Mouse (Mus musculus) CH12.LX (cell line): ENCODE measurements at regions not wholly inside any gene's neighbourhood (a gene's known extent, or its start where the extent isn't known, plus 50 kb on each side); places are given as distances from the start of the nearest gene placed in this dataset.

Source experiments
- DNase-seq: peaks from one replicate; pipeline ENCODE4 v3.0.0-alpha.2; 2013; ENCODE audit errors: extremely low read depth
- H3K27ac ChIP-seq: 2 replicates; pipeline ENCODE4 v1.5.1; 2012; ENCODE audit warnings: low read depth, mild to moderate bottlenecking, control low read depth, moderate library complexity; ENCODE audit not compliant: insufficient read depth
- H3K27me3 ChIP-seq: replicated peaks from 2 replicates; pipeline ENCODE3; 2012; ENCODE audit warnings: inconsistent platforms
- H3K36me3 ChIP-seq, 2 experiments: replicated peaks in 1 of 2; 2 replicates each; pipeline versions ENCODE3 to v1.6.1; 2012; ENCODE audit warnings: inconsistent platforms in 1 of 2, low read length in 1 of 2, mild to moderate bottlenecking in 1 of 2, mixed read lengths in 1 of 2, moderate library complexity in 1 of 2; ENCODE audit not compliant: control insufficient read depth in 1 of 2, insufficient read depth in 1 of 2
- H3K4me1 ChIP-seq, 2 experiments: 2 replicates each; pipeline ENCODE4 v1.6.1; 2012; ENCODE audit warnings: inconsistent platforms in 1 of 2, moderate library complexity in 1 of 2; ENCODE audit not compliant: insufficient read depth in 2 of 2, control insufficient read depth in 1 of 2
- H3K4me2 ChIP-seq: 2 replicates; pipeline ENCODE4 v1.6.1; 2012; ENCODE audit warnings: low read depth, mild to moderate bottlenecking, control low read depth; ENCODE audit not compliant: poor library complexity, insufficient read depth, severe bottlenecking
- H3K4me3 ChIP-seq, 3 experiments: fragments of 150-350 bp in 1 of 3; sonication (generic) in 1 of 3; replicated peaks in 1 of 3; 2 replicates each; pipeline versions ENCODE3 to v1.5.1; 2011 to 2012; ENCODE audit warnings: low read depth in 2 of 3, low read length in 2 of 3, mild to moderate bottlenecking in 2 of 3, moderate library complexity in 2 of 3, control low read depth in 1 of 3, improper control_type of control experiment in 1 of 3, inconsistent platforms in 1 of 3, mixed read lengths in 1 of 3; ENCODE audit not compliant: poor library complexity in 1 of 3
- H3K79me2 ChIP-seq: replicated peaks from 2 replicates; pipeline ENCODE4 v1.6.1; 2012; ENCODE audit warnings: mild to moderate bottlenecking, moderate library complexity; ENCODE audit not compliant: control insufficient read depth, poor library complexity, insufficient read depth, severe bottlenecking; ENCODE audit errors: extremely low read depth
- H3K9ac ChIP-seq: 2 replicates; pipeline ENCODE4 v1.6.1; 2012; ENCODE audit warnings: low read depth, mild to moderate bottlenecking, control low read depth, moderate library complexity; ENCODE audit not compliant: insufficient read depth
- H3K9me3 ChIP-seq: replicated peaks from 2 replicates; pipeline ENCODE3; 2012; ENCODE audit warnings: low read length, inconsistent platforms, mixed read lengths
- BHLHE40 ChIP-seq: IDR thresholded peaks from 2 replicates; pipeline ENCODE4 v1.6.1; 2011; ENCODE audit warnings: mild to moderate bottlenecking, low read depth, low read length, improper control_type of control experiment
- CHD1 ChIP-seq: IDR thresholded peaks from 2 replicates; pipeline ENCODE4 v1.6.1; 2012; ENCODE audit warnings: low read depth, low read length, improper control_type of control experiment, inconsistent platforms
- CHD2 ChIP-seq: IDR thresholded peaks from 2 replicates; pipeline ENCODE4 v1.6.1; 2011; ENCODE audit warnings: low read length, improper control_type of control experiment
- CTCF ChIP-seq, 2 experiments: IDR thresholded peaks in 1 of 2; conservative IDR thresholded peaks in 1 of 2; 2 replicates each; pipeline ENCODE4 v1.5.1; 2011 to 2012; ENCODE audit warnings: low read depth in 2 of 2, low read length in 2 of 2, improper control_type of control experiment in 1 of 2, inconsistent platforms in 1 of 2, mild to moderate bottlenecking in 1 of 2, moderate library complexity in 1 of 2
- EP300 ChIP-seq: IDR thresholded peaks from 2 replicates; pipeline ENCODE4 v1.6.1; 2011; ENCODE audit warnings: low read length, improper control_type of control experiment
- GABPA ChIP-seq: IDR thresholded peaks from 2 replicates; pipeline ENCODE4 v1.6.1; 2012; ENCODE audit warnings: low read depth, low read length, improper control_type of control experiment, inconsistent platforms; ENCODE audit not compliant: insufficient replicate concordance
- IRF4 ChIP-seq: IDR thresholded peaks from 2 replicates; pipeline ENCODE4 v1.6.1; 2014; ENCODE audit warnings: low read depth, mild to moderate bottlenecking, inconsistent platforms, low read length, improper control_type of control experiment
- JUND ChIP-seq: conservative IDR thresholded peaks from 2 replicates; pipeline ENCODE4 v1.6.1; 2011; ENCODE audit warnings: low read depth, low read length, improper control_type of control experiment
- KAT2A ChIP-seq: IDR thresholded peaks from 2 replicates; pipeline ENCODE4 v1.6.1; 2012; ENCODE audit warnings: low read length, improper control_type of control experiment, inconsistent platforms; ENCODE audit not compliant: insufficient replicate concordance
- MAX ChIP-seq: IDR thresholded peaks from 2 replicates; pipeline ENCODE4 v1.6.1; 2011; ENCODE audit warnings: low read length, improper control_type of control experiment
- MAZ ChIP-seq: IDR thresholded peaks from 2 replicates; pipeline ENCODE4 v1.6.1; 2012; ENCODE audit warnings: low read depth, mild to moderate bottlenecking, inconsistent platforms, low read length, improper control_type of control experiment, moderate library complexity
- NELFE ChIP-seq: IDR thresholded peaks from 2 replicates; pipeline ENCODE4 v1.6.1; 2011; ENCODE audit warnings: low read depth, low read length, improper control_type of control experiment
- NRF1 ChIP-seq: IDR thresholded peaks from 2 replicates; pipeline ENCODE4 v1.6.1; 2014; ENCODE audit warnings: low read depth, mild to moderate bottlenecking, inconsistent platforms, low read length, improper control_type of control experiment, moderate library complexity
- RAD21 ChIP-seq: IDR thresholded peaks from 2 replicates; pipeline ENCODE4 v1.6.1; 2011; ENCODE audit warnings: low read depth, mild to moderate bottlenecking, low read length, improper control_type of control experiment, moderate library complexity
- RCOR1 ChIP-seq: conservative IDR thresholded peaks from 2 replicates; pipeline ENCODE4 v1.6.1; 2012; ENCODE audit warnings: low read depth, mild to moderate bottlenecking, inconsistent platforms, low read length, improper control_type of control experiment
- TCF12 ChIP-seq: IDR thresholded peaks from 2 replicates; pipeline ENCODE4 v1.6.1; 2014; ENCODE audit warnings: low read depth, mild to moderate bottlenecking, inconsistent platforms, low read length, improper control_type of control experiment
- ZMIZ1 ChIP-seq: IDR thresholded peaks from 2 replicates; pipeline ENCODE4 v1.6.1; 2012; ENCODE audit warnings: low read depth, mild to moderate bottlenecking, inconsistent platforms, low read length, improper control_type of control experiment
- dilution Hi-C: fragments of 300-500 bp; cut with MboI; formaldehyde crosslinking; loops from 2 replicates; pipeline ENCODE4 v1.14.3; 2020; ENCODE audit warnings: low sequenced_read_pairs; ENCODE audit not compliant: extremely low pct_unique_long_range_greater_than_20kb, extremely low pct_ligation_motif_present
- in situ Hi-C: fragments of 300-500 bp; cut with MboI; formaldehyde crosslinking; loops from 3 replicates; pipeline ENCODE4 v1.14.3; 2019; ENCODE audit warnings: low sequenced_read_pairs, low pct_ligation_motif_present, low pct_unique_long_range_greater_than_20kb, mixed read lengths

- H3K4me2 ChIP-seq = no peak overlapping the region
- TF ChIP-seq NRF1 (no peak), RCOR1 (no peak), MAX (no peak), NELFE (no peak), BHLHE40 (no peak), TCF12 (no peak), MAZ (no peak), ZMIZ1 (no peak), GABPA (no peak), IRF4 (no peak), RAD21 (no peak)
- H3K36me3 ChIP-seq = no peaks in the 10 kb centered on the region
- no peak overlapping the region for H3K4me3 ChIP-seq
- H3K27ac ChIP-seq = no peak overlapping the region
- no peaks in the 10 kb centered on the region for H3K4me1 ChIP-seq
- in situ Hi-C loops = no loop called here
- no peaks in the 10 kb centered on the region for H3K27me3 ChIP-seq
- H3K79me2 ChIP-seq = no peaks in the 10 kb centered on the region
- peaks cover 89% of the 10 kb centered on the region for H3K9me3 ChIP-seq
- H3K9ac ChIP-seq = no peak overlapping the region
- no peak for DNase-seq
- dilution Hi-C loops = no loop called here
Measured at GRCm38 (mm10) chr17:48771721-48772320, 160.4 kb upstream of the Lrfn2 start.

DNA sequence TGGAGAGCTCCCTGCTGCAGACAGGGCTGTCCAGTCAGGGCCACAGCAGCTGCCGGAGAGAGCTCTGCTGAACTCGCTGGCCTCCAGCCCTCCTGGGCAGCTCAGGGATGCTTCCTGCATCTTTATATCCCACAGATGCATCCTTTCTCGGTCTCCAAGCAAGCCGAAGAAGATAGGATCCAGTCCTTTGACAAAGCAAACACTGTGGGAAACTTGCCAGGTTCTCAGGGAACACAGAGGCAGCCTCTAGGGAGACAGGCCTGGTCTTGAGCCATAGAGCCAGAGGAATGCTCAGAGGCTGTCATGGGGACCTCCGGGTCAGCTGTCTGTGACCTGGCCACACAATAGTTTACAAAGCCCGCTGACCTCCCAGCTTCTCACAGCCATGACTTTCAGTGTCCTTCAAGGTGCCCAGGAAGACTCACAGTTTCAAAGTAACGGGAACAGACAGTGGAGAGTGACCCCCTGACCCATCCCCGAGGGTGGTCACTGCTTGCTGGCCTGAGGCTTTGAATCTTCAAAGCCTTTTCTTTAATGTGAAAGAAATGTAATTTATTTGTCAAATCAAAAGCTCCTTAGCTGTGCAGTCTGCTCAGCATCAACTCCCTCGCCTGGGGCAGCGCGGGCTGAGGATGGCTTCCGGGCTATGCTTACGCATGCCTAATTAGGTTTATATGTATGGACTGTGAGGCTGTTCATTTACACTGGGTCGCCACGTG is 157.8 kb upstream of the Lrfn2 start:
- Histone ChIP-seq H3K4me2 (no peak overlapping the region), H3K27me3 (no peaks in the 10 kb centered on the region), H3K4me3 (no peak overlapping the region), H3K9me3 (peaks cover 78% of the 10 kb centered on the region), H3K9ac (no peak overlapping the region), H3K36me3 (no peaks in the 10 kb centered on the region), H3K4me1 (no peaks in the 10 kb centered on the region), H3K79me2 (no peaks in the 10 kb centered on the region), H3K27ac (no peak overlapping the region)
- dilution Hi-C loops = no loop called here
- no peak for DNase-seq
- in situ Hi-C loops = no loop called here
- no peak for TF ChIP-seq GABPA
- TF ChIP-seq JUND = no peak
- no peak for TF ChIP-seq CTCF (conservative IDR thresholded peaks at IDR 0.05 in 1 of 2, IDR thresholded peaks at IDR 0.05 in 1 of 2; ENCODE audit: low read depth in 2 of 2, low read length in 2 of 2)
- no peak for TF ChIP-seq RAD21
- no peak for TF ChIP-seq EP300
- no peak for TF ChIP-seq NRF1
- no peak for TF ChIP-seq ZMIZ1
- no peak for TF ChIP-seq CHD2
- TF ChIP-seq KAT2A = no peak
- no peak for TF ChIP-seq CHD1
